Mouse (Mus musculus): ENCODE measurements around the gene Dcaf17.

Gene Dcaf17

GRCm38 (mm10) chr2:71056115-71056835 is 1.1 kb downstream of the Dcaf17 start:
- DNase-seq, result peak; percentile 76

DNA sequence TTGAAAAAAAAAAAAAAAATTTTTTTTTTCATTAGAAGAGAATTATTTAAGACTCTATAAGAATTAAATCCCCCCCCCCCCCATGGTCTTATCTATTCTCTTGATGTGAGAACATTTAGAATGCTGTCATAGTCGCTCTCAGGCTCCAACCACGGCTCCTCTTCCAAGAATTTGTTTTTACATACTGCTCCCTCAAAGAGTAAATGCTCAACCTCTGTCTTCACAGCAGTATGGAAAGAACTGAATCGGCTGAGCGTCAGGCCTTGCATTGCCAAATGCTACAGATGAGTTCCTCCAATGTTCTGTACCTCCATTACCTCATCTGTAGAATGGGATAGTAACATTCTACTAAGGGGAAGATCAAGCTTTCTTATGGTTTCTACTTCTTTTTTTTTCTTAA is 16.5 kb downstream of the Dcaf17 start:
- no peak for DNase-seq

GRCm38 (mm10) chr2:71073330-71073729 is 18.2 kb downstream of the Dcaf17 start:
- no peak for DNase-seq

DNA sequence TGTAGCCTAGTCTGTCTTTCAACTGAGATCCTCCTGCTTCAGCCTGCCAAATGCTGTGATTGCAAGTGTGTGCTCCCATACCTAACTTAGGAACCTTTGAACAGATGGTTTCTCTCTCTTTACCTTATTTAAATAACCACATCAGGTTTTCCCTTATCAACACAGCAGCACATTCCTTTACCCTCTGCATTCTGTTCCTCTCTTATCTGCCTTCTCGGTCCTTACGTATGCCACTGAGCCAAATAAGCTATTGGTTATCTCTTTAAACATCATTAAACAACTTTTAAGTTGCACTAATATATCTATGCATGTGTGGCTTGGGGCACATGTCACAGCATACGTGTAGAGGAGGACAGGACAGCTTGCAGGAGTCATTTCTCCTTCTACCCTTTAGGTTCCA is 18.7 kb downstream of the Dcaf17 start:
- DNase-seq, result no peak

- DNase-seq, result no peak
Observed at GRCm38 (mm10) chr2:71082416-71082815, 27.3 kb downstream of the Dcaf17 start.

DNA sequence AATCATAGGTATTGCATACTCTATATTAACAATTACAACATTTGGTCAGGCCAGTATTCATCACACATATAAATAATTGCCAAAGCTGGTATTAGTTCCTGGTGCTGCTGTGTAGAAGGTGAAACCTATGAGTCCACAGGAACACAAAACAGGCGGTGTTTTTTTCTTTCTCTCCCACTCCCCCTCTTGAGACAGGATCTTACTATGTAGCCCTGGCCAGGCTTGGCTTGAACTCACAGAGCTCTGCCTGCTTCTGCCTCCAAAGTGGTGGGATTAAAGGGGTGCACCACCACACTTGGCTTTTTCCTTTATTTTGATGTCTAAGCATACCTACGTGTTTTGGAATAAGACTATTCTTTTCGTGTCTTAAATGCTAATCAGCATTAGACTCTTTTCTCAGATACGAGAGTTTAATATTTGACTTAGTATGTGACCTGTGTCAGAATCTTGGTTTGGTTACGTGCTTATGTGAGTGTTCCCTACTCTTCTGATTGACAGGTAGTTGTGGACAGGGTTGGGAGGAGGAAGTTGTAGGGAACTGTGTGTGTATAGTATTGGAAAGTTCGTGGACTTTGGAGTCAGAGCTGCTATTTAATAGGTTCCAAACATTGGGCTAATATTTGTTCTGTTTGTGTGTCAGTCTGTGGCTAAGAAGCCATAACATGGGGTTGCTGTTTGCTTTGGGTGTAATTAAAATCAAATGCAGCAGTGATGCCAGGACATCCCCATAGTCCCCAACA is 28.5 kb downstream of the Dcaf17 start:
- no peak for DNase-seq

DNA sequence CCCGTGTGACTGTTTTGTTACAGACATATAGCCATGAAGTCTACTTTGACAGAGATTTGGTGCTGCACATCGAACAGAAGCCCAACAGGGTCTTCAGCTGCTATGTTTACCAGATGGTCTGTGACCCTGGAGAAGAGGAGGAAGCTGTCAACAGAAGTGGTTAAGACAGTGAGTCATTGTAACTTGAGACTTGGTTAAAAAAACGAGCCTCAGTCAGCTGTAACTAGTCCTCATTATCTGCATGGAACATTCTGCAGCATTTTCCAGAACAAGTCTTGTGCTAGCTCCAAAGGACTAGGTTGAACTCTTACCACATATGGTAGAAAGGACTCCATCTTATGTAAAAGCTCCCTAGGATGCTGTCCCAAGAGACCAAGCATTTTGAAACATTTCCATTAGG is 34.6 kb downstream of the Dcaf17 start:
- DNase-seq, result no peak

GRCm38 (mm10) chr2:71090660-71091445 is 35.7 kb downstream of the Dcaf17 start:
- no peak for DNase-seq

DNA sequence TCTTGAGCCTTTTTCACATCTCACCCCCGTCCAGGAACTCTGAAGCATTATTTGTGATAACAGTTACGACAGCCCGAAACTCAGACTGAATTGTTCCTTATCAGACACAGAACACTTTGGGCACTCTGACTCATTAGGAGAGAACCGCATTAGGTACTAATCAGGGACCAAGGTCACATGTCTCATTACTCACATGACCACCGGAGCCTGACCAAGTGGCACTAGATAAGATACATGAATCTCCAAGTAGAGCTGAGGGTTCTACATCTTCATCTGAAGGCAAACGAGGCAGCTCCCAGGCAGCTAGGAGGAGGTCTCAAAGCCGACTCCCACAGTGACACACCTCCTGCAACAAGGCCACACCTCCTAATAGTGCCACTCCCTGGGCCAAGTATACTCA is 41.0 kb downstream of the Dcaf17 start:
- DNase-seq, result no peak

- DNase-seq, result no peak
Observed at GRCm38 (mm10) chr2:71102621-71103291, 47.6 kb downstream of the Dcaf17 start.

DNA sequence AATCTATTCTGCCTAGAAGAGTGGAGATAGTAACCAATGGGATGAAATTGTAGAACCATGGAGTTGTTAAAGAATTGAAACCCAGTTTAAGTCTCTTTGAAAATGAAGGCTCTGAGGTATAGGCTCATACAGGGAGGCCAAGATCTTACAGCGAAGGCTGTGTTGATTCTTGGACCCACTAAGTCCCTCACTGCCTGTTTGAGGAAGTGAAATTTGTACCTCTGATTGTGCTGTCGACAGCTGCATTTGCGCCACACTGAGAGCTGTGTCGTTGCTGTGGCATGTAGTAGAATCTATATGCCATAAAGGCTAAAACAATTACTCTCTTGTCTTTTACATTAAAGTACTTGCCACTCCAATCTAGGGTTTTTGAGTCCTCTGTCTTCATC is 48.2 kb downstream of the Dcaf17 start:
- no peak for DNase-seq

GRCm38 (mm10) chr2:71104696-71105095 is 49.6 kb downstream of the Dcaf17 start:
- no peak for DNase-seq

DNA sequence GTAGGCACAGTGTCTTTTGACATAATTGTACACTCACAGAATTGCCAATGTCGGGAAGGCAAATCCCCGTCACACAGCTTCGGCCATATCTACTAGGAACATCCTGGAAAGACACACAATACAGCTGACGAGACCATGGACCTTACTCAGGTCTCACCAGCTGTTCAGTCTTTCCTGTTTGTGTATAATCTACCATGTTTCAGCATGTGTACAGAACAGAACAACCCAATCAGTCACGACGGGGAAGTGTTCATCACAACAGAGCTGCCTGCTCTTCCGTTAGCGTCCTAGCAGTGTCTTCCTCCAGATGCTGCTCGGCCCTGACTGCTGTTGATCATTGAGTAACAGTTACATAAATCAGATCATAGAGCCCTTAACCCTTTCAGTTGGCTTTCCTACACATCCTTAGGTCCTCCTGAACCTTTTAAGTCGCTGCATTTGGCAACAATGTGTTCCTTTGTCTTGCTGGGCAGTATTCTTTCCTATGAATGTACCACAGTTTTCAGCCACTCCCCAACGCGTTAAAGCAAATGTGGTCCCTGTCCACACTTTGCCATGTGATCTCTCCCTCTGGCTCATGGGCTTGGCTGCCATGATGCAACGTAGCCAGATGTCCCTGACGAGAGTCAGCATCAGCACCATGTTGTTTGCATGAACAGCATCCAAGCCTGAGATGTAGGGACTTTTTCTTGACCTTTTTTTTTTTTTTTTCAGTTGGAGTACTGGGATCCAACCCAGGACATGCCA is 50.5 kb downstream of the Dcaf17 start:
- DNase-seq, result no peak

- DNase-seq, result no peak
Observed at GRCm38 (mm10) chr2:71107225-71107624, 52.1 kb downstream of the Dcaf17 start.

DNA sequence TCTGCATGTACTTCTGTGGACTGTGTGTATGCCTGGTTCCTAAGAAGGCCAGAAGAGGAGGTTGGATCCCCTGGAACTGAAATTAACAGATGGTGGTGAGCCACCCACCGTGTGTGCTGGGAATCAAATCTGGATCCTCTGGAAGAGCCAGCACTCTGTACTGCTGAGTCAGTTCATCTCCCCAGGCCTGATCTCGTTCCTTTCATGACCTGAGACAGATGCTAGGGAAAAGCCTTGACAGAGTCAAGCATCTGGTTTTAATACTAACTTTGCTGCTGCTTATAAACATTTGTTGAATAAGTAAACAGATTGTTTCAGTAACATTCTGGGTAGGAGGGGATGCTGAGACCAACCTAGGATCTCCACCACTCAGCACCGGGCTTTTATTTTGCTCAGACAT is 53.4 kb downstream of the Dcaf17 start:
- no peak for DNase-seq

DNA sequence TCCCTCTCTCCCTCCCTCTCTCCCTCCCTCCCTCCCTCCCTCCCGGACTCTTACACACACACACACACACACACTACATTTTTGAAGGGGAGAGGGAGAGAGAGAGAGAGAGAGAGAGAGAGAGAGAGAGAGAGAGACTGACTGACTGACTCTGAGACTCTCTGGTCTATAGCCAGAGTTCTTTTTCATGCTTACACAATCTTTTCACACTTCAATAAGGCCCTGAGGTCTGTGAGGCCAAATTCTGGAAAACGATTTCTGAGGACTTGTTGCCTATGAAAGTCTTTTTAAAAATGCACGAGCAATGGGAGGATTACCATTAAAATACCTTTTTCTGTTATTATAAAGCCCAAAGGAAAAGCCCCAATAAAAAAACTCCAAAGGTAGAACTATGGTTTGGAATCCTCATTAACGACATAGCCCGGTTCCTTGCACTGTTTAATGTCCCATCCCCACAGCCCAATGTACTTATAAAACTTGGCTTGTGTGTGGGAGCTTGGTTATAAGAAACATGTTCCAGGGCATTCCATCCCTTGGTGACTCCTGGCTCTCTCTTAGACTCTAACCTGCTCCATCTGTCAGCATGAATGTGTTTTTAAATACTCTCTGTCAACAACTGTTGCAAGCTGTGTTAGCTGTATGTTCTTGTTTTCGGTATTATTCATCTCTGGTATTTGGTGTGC is 58.5 kb downstream of the Dcaf17 start:
- DNase-seq, result no peak

- no peak for DNase-seq
Observed at GRCm38 (mm10) chr2:71116151-71116550, 61.0 kb downstream of the Dcaf17 start.

DNA sequence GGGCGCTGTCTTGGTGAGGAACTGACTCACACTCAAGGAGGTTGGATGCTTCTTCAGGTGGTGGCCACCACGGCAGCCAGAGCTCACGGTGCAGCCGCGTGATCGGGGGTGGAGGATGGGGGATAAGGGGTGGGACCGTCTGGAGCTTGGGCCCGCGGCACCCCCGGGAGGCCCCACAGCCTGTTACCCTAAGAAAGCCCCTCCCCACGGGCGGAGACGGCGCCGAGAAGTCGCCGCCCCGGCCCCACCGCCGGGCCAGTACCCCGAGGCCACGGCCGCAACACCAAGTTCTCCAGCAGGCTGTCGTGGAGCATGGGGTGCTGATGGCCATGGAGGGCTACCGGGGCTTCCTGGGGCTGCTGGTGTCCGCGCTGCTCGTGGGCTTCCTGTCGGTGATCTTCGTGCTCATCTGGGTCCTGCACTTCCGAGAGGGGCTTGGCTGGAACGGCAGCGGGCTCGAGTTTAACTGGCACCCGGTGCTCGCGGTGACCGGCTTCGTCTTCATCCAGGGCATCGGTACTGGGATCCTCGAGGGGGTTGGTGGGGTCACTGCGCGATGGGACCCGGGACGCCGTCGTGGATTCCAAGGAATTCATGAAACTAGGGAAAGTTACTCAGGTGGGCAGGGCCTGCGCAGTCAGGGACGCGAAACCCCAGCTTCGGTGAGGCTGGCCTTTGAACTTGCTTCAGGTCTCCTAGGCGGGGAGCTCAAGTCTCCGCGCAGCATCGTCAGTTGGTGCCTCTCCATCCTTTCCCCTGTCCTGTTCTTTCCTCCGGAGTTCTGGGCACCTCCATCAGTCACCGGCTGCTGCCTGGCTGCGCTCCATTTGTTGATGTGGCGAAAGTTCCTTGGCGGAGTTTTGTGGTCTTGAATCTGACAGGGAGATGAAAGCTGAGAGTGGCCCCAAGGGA is 62.9 kb downstream of the Dcaf17 start, which contains the start of gene Cybrd1:
Gene Cybrd1 (plus strand): TSS at position 127 of the 912 bp plus-strand sequence.
- no peak for DNase-seq

DNA sequence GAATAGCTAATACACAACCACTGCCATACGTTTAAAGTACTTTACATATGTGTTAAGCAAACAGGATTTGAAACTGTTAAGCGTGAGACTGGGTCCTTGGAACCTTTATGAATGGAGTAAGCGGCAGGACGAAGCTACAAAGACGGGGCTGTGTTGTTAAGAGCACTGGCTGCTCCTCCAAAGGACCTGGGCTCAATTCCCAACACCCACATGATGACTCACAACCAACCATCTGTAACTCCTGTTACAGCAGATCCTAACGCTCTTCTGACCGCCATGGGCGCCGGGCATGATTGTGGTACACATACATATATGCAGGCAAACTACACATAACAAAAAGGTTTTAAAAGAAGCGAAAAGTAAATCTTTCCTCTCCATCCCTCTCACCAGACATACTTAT is 65.7 kb downstream of the Dcaf17 start:
- DNase-seq, result no peak

DNA sequence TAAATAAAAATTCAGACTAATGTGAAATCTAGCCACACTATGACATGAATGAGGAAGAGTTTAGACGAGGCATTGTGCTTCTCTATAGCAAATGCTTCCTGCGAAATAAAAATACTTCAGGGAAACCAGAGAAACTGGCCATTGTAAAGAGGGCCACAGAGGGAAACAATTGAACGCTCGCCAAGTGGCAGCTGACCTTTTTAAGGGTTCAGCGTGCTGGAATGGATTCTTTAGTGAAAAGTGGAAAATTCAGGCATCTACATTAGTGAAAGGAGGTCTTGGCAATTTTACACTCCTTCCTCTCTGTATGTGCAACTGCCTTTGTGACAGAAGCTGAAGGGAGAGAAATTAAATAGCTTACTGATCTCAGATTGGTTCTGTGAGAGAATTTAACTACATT is 66.3 kb downstream of the Dcaf17 start:
- no peak for DNase-seq
